Mouse (Mus musculus): ENCODE measurements at regions not wholly inside any gene's neighbourhood (a gene's known extent, or its start where the extent isn't known, plus 50 kb on each side); places are given as distances from the start of the nearest gene placed in this dataset.
A peak's percentile ranks its signal among the peaks of the same experiment; 100 is the strongest.

DNA sequence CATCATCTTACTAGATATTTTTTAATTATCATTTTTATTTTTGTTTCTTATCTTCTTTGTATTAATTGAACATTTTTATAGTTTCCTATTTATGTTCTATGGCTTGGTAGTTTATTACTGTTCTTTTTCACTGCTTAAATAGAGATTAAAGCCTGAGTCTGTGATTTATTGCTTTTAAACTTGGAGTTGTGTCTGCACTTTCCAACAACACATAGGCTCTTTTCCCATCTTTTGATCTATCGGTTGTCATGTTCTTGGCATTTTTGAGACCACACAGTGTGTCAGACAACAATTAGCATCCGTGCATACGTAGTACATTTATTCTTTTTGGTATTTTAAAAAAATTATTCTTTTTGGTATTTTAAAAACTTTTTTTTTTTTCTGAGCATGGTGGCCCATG lies 173.2 kb upstream of the Tcf21 start:
- intact Hi-C loops (cut with DNase I): no loop called here
- no peak overlapping the region for H3K27ac ChIP-seq
- DNase-seq (ENCODE audit: extremely low spot score in 1 of 2, low spot score in 2 of 2): no peak
- H3K4me3 ChIP-seq: no peak overlapping the region
- no peak for TF ChIP-seq CTCF (IDR thresholded peaks at IDR 0.05)

DNA sequence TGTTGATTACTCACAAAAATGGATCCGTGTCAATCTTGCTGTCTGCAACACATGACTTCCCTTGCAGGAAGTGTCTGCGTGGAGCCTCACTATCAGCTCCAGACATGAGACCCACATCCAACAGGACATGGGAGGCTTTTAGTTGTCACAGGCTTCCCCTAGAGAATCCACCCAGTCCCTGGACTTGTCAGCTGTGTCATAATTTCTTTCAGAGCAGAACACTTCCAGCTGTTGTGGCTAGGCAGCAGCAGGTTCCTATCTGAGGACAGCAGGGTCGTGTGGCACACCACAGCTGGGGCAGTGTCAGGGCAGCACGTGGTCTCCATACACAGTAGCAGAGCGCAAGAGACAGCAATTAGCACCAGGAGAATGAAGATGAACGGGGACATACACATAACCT lies 161.8 kb upstream of the Tcf21 start:
- no peak overlapping the region for H3K4me3 ChIP-seq
- intact Hi-C loops (cut with DNase I): no loop called here
- no peak for TF ChIP-seq CTCF (IDR thresholded peaks at IDR 0.05)
- DNase-seq (ENCODE audit: extremely low spot score in 1 of 2, low spot score in 2 of 2): no peak
- no peak overlapping the region for H3K27ac ChIP-seq

GRCm38 (mm10) chr10:22978442-22978841 lies 158.5 kb upstream of the Tcf21 start:
- TF ChIP-seq CTCF (IDR thresholded peaks at IDR 0.05): no peak
- Histone ChIP-seq H3K4me3 (no peak overlapping the region), H3K27ac (no peak overlapping the region)
- no peak for DNase-seq (ENCODE audit: extremely low spot score in 1 of 2, low spot score in 2 of 2)
- intact Hi-C loops (cut with DNase I): no loop called here

- H3K27ac ChIP-seq: no peak overlapping the region
- H3K4me3 ChIP-seq: no peak overlapping the region
- intact Hi-C loops (cut with DNase I): no loop called here
- no peak for TF ChIP-seq CTCF (IDR thresholded peaks at IDR 0.05)
- no peak for DNase-seq (ENCODE audit: extremely low spot score in 1 of 2, low spot score in 2 of 2)
Observed at GRCm38 (mm10) chr10:22956956-22957355, 137.0 kb upstream of the Tcf21 start.

DNA sequence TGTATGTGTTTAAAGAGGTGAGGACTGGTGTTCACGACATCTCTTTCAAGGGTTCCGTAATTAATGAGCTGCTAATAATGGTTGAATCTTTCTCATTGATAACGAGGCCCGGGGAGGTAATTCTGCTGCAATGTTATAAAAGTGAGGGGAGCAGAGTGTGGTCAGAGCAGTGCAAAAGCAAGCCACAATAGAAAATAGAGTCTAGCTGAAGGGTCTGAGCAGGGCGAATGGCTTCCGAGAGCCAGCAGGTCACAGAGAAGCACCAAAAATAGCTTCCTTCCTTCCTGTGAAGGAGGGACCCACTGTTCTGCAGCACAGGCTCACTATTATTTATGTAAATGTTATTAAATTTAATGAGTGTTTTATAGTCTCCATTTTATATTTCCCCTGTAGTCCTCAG lies 133.3 kb upstream of the Tcf21 start:
- DNase-seq (ENCODE audit: extremely low spot score in 1 of 2, low spot score in 2 of 2): no peak
- TF ChIP-seq CTCF (IDR thresholded peaks at IDR 0.05): no peak
- intact Hi-C loops (cut with DNase I): no loop called here
- Histone ChIP-seq H3K4me3 (no peak overlapping the region), H3K27ac (no peak overlapping the region)

- intact Hi-C loops (cut with DNase I): no loop called here
Observed at GRCm38 (mm10) chr10:22944247-22944646, 124.3 kb upstream of the Tcf21 start.

DNA sequence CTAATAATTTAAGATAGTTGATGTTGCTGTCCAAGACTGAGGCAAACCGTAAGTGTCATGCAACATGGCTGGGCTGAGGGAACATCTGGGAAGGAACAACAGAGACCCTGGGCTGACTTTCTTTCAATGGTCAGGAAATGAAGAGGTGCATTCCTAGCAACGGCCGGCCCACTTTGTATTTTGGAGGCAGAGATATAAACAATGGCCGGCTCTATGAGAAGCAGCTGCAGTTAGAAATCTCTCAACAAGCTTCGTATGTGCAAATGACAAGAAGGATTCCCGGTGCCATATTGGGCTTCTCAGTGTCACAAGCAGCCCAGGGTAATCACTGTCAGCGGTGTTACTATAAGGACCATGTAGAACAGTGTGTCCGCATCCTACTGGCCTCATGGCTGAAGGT lies 108.0 kb upstream of the Tcf21 start:
- Histone ChIP-seq H3K27ac (no peak overlapping the region), H3K4me3 (no peak overlapping the region)
- TF ChIP-seq CTCF (IDR thresholded peaks at IDR 0.05): no peak
- DNase-seq (ENCODE audit: extremely low spot score in 1 of 2, low spot score in 2 of 2): no peak
- intact Hi-C loops (cut with DNase I): no loop called here

More at GRCm38 (mm10) chr10:22944247-22944646, 124.3 kb upstream of the Tcf21 start:
- no peak for DNase-seq (ENCODE audit: extremely low spot score in 1 of 2, low spot score in 2 of 2)
- no peak overlapping the region for H3K4me3 ChIP-seq
- TF ChIP-seq CTCF (IDR thresholded peaks at IDR 0.05): no peak
- H3K27ac ChIP-seq: no peak overlapping the region

- no peak for TF ChIP-seq CTCF (IDR thresholded peaks at IDR 0.05)
- Histone ChIP-seq H3K27ac (no peak overlapping the region), H3K4me3 (no peak overlapping the region)
- intact Hi-C loops (cut with DNase I): no loop called here
- DNase-seq (ENCODE audit: extremely low spot score in 1 of 2, low spot score in 2 of 2): no peak
Observed at GRCm38 (mm10) chr10:22926099-22926498, 106.1 kb upstream of the Tcf21 start.

DNA sequence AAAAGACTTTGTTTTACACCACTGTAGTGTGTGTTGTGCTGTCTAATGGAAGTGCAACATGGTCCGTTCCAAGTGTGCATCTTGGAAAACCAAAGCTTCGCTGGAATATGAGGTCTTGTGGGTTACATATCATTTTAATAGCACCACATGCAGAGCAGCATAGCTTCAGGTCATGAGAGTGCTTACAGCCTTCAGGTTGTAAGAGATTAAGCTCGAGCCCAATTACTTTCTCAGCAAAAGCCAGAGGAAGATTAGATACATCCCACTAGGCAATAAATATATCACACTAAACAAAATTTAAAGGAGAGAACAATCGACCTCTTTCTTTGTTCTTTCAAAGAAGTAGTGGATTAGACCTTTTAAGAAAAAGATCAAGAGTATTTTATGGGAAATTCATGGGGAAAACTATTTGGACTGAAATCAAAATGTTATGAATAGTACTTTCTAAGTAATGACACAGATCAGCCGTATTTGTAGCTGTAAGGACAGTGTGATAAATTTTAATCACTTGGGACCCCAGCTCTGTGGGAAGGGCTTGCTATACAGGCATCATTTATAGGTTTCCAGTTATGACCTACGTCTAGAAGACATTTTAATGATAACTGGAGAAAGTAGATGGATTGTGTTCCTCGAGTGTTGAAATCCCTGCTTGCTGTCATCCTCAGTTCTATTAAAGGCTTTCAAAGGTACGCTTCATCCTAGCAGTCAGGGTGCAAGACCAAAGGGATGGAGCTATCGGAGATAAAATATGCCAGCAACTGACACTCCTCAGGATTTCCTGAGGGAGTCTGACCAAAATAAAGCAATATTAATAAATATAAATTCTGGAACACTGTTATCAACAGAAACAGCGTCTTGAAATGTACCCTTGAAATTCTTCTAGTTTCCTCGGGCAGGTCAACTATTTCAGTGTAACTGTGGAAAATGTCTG lies 101.3 kb upstream of the Tcf21 start:
- intact Hi-C loops (cut with DNase I): no loop called here
- TF ChIP-seq CTCF (IDR thresholded peaks at IDR 0.05): no peak
- DNase-seq (ENCODE audit: extremely low spot score in 1 of 2, low spot score in 2 of 2): no peak
- H3K27ac ChIP-seq: no peak overlapping the region
- H3K4me3 ChIP-seq: no peak overlapping the region

DNA sequence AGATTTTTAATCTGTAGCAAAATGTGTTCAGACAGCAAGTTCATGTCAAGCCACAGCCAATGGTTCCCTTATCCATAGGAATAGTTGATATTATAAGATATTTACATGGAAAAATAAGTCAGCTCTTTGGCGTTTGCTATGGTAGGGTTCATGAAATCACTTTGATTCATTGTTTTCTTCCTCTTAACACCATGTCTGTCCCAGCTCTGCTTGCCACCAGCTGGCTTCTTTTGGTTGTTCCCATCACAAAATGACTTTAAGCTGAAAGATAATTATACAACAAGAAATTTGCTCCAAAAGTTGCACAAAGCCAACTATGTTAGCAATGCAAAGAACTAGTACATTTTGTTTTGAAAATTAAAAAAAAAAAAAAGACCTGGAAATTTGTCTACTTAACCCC lies 99.9 kb upstream of the Tcf21 start:
- intact Hi-C loops (cut with DNase I): no loop called here

DNA sequence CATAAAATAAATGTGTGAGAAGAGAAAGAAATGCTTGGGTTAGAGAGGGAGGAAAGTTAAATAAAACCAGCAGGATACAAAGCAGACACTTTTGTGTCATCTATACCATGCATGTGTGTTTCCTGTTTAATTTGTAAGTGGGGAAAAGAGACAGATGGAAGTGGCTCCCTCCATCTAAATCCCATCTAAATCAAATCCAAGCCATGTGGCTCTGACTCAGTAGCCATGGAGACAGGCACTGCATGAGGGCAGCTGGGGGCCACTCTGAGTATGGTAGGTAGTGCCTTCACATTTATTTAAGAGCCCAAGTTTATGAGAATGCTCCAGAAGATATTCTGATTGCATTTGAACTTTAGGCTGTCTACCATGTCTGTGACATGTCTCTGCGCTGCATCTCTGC lies 97.8 kb upstream of the Tcf21 start:
- no peak for TF ChIP-seq CTCF (IDR thresholded peaks at IDR 0.05)
- Histone ChIP-seq H3K4me3 (no peak overlapping the region), H3K27ac (no peak overlapping the region)
- no peak for DNase-seq (ENCODE audit: extremely low spot score in 1 of 2, low spot score in 2 of 2)
- intact Hi-C loops (cut with DNase I): no loop called here

More for the DNA sequence above, 99.9 kb upstream of the Tcf21 start:
- no peak for DNase-seq (ENCODE audit: extremely low spot score in 1 of 2, low spot score in 2 of 2)
- TF ChIP-seq CTCF (IDR thresholded peaks at IDR 0.05): no peak
- H3K27ac ChIP-seq: no peak overlapping the region
- no peak overlapping the region for H3K4me3 ChIP-seq

DNA sequence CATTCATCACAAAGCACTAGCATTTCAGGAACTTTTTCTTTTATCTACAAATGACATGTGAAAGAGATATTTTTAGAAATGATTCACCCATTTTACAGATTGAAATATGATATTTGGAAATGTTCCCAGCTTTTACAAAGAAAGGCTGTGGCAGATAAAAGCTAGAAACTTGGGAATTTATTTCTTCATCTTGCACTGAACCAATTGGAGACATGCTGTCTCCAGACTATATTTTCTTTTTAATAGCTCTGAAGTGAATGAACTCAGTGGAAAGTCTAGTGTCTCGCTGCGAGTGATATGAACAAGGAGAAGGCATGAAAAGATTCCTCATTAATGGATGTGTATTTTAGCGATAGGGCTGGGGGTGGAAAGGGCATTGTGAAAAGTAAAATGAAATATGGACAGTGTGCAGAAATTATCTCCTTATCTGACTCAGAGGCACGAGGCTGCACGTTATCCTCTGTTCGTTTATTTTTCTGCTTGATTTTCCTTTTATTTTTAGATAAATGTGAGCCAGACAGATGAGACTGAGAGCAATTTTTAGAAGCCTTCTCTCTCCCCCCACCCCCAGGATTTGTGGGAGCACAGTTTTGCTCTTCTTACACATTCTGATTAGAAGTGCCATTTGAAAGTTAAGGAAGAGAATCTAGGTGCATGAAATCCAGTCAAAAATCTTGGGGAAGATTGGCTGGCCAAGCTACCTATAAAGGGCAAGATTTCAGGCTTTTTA lies 96.0 kb upstream of the Tcf21 start:
- DNase-seq (ENCODE audit: extremely low spot score in 1 of 2, low spot score in 2 of 2): peak in 1 of 2 experiments; percentile 11
- Histone ChIP-seq H3K4me3 (no peak overlapping the region), H3K27ac (no peak overlapping the region)
- intact Hi-C loops (cut with DNase I): no loop called here
- no peak for TF ChIP-seq CTCF (IDR thresholded peaks at IDR 0.05)
